Mouse (Mus musculus): ENCODE measurements at regions not wholly inside any gene's neighbourhood (a gene's known extent, or its start where the extent isn't known, plus 50 kb on each side); places are given as distances from the start of the nearest gene placed in this dataset.

DNA sequence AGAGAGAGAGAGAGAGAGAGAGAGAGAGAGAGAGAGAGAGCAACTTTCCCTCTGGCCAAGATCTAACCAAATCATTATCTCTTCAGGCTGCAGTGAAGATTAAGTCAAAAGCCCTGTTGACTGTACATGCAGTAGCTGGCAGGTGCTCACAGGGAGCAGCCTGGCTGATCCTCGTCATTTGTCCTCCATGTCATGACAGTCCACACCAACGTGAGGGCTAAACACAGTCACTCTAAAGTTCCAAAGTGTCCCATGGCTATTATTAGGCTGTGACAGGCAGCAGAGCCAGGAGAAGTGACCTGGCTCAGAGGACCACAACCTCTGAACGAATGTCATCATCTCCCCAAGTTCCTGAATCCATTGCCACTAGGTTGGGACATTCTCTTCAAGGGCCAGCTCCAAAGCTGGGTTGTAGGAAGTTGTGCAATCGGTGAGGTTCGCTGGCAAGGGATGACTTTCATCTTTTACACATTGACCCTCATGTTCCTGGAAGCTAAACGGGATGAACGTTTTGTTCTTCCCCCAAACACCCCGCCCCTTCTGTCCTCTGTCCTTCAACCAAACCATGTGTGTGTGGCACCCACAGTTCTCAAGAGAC is 138.4 kb downstream of the Tomm20 start:
- Histone ChIP-seq H3K27me3 (ENCODE audit: insufficient read depth, low read length) (no peaks in the 10 kb centered on the region), H3K4me1 (ENCODE audit: insufficient read depth) (peaks cover 4% of the 10 kb centered on the region), H3K36me3 (ENCODE audit: insufficient read depth) (no peaks in the 10 kb centered on the region), H3K4me3 (ENCODE audit: low read depth, low read length) (no peak overlapping the region), H3K4me2 (no peak overlapping the region), H3K27ac (ENCODE audit: low read depth) (no peak overlapping the region), H3K9ac (no peak overlapping the region), H3K9me3 (ENCODE audit: low read depth, low read length) (no peaks in the 10 kb centered on the region)
- TF ChIP-seq CTCF (IDR thresholded peaks at IDR 0.05; ENCODE audit: low read depth): no peak
- DNase-seq: no peak
- 65% methylated on average over 8 of the region's 8 CpGs for WGBS
- ATAC-seq (ENCODE audit: insufficient read depth): no peak

DNA sequence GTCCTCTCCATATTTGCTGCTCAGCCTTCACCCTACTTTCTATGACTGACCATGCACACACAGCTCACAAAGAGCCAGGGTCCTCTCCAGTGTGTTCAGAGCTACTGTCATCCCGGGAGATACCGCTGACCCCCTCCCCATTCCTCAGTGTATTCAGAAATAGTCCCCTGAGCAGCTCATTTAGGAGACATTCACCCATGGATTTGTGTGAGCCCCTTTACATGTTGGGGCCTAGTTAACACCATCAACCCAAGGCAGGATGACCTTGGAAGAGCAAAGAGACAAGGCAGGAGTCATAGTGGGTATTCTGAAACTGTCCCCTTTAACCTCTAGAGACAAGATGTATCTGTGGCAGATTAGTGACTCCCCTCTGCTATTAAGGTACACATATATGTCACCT is 139.1 kb downstream of the Tomm20 start:
- Histone ChIP-seq H3K4me2 (no peak overlapping the region), H3K27ac (ENCODE audit: low read depth) (peak overlapping the region; percentile 67)

DNA sequence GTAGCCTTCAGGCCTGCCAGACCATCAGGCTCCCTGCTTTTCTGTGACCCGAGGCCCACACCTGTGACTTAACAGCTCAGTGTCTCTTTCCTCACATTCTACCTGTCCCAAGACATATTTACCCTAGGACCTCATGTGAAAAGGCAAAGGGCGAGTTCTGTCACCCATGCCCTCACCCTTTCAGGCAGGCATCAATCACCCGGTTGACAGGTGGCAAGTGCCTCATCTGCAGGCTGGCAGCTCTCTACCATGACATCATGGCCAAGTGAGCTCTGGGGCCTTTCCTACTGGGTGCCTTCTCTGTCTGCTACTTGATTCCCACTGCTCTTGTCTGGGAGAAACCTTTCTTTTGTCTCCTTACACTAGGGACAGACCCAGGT is 139.5 kb downstream of the Tomm20 start:
- Histone ChIP-seq H3K9ac (no peak overlapping the region), H3K36me3 (ENCODE audit: insufficient read depth) (no peaks in the 10 kb centered on the region), H3K9me3 (ENCODE audit: low read depth, low read length) (no peaks in the 10 kb centered on the region), H3K4me1 (ENCODE audit: insufficient read depth) (peaks cover 4% of the 10 kb centered on the region), H3K27ac (ENCODE audit: low read depth) (peak overlapping the region; percentile 67), H3K27me3 (ENCODE audit: insufficient read depth, low read length) (no peaks in the 10 kb centered on the region), H3K4me2 (no peak overlapping the region), H3K4me3 (ENCODE audit: low read depth, low read length) (no peak overlapping the region)
- ATAC-seq (ENCODE audit: insufficient read depth): peak; percentile 32; the same call in 1 of the 2 replicates
- WGBS: 56% methylated on average over 3 of the region's 3 CpGs
- no peak for DNase-seq
- TF ChIP-seq CTCF (IDR thresholded peaks at IDR 0.05; ENCODE audit: low read depth): no peak

More for the DNA sequence above, 139.1 kb downstream of the Tomm20 start:
- ATAC-seq (ENCODE audit: insufficient read depth) (no peak), DNase-seq (no peak)
- no peak for TF ChIP-seq CTCF (IDR thresholded peaks at IDR 0.05; ENCODE audit: low read depth)
- no peaks in the 10 kb centered on the region for H3K36me3 ChIP-seq (ENCODE audit: insufficient read depth)
- H3K27me3 ChIP-seq (ENCODE audit: insufficient read depth, low read length): no peaks in the 10 kb centered on the region
- no peak overlapping the region for H3K9ac ChIP-seq
- H3K4me3 ChIP-seq (ENCODE audit: low read depth, low read length): no peak overlapping the region
- WGBS: 89% methylated on average over 2 of the region's 2 CpGs
- peaks cover 4% of the 10 kb centered on the region for H3K4me1 ChIP-seq (ENCODE audit: insufficient read depth)
- H3K9me3 ChIP-seq (ENCODE audit: low read depth, low read length): no peaks in the 10 kb centered on the region

DNA sequence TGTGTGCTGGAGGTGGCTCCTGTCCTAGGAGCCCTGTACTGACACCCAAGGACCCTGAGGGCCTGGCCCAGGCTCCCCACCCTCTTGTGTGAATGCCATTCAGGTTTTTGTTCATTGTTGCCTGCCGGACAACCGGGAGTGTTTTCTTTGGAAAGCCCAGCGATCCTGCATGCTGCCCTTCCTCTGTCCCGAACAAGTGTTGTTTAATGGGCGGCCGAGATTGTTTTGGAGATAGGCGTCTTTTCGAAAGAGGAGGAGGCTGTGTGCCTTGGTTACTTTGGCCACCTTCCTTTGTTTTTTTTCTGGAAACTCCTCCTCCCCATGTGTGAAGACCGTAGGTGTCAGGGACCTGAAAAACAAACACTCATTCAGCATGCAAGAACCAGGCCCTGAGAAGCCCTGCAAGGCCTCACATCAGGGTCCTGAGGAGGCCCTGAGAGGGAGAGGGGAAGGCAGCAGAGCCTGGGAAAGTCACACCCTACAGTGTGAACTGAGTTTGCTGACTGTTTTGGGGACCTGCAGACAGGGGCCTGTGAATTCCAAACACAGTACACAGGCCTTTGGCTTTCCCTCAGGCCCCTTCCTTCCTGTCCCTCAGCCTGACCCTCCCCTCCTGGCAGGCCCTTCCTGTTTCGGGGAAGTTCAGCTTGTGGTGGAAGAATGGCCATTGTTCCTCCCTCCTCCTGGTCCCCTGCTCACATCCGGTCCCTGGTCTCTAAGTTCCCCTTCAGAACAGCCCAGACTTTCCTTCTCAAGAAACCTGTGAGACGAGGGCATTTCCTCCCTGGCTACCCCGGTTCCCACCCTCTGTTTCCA is 140.1 kb downstream of the Tomm20 start:
- H3K36me3 ChIP-seq (ENCODE audit: insufficient read depth): no peaks in the 10 kb centered on the region
- no peak overlapping the region for H3K9ac ChIP-seq
- TF ChIP-seq CTCF (IDR thresholded peaks at IDR 0.05; ENCODE audit: low read depth): no peak
- H3K9me3 ChIP-seq (ENCODE audit: low read depth, low read length): no peaks in the 10 kb centered on the region
- WGBS: 30% methylated on average over 13 of the region's 13 CpGs
- peaks cover 4% of the 10 kb centered on the region for H3K4me1 ChIP-seq (ENCODE audit: insufficient read depth)
- ATAC-seq (ENCODE audit: insufficient read depth) (peak; percentile 85), DNase-seq (peak; percentile 73)
- H3K27me3 ChIP-seq (ENCODE audit: insufficient read depth, low read length): no peaks in the 10 kb centered on the region
- H3K27ac ChIP-seq (ENCODE audit: low read depth): peak overlapping the region; percentile 67
- H3K4me2 ChIP-seq: no peak overlapping the region
- no peak overlapping the region for H3K4me3 ChIP-seq (ENCODE audit: low read depth, low read length)

DNA sequence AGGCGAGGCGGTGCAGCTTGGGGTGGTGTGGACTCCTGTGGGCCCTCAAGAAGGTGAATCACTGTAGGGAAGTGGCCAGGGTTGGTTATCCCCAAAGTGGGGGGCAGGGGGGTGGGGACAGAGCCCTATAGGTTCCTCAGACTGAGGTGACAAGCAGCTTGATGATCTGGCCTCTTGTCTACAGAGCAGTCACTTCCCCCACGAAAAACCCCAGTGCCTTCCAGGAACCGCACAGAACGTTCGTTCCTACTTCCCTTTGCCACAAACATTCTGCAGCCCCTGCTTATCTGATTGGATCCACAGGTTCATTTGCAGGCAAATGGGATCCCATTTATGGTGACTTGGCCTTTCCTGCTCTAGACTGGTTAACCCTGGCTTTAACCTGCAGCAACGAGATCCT is 141.5 kb downstream of the Tomm20 start:
- H3K27me3 ChIP-seq (ENCODE audit: insufficient read depth, low read length): no peaks in the 10 kb centered on the region
- H3K9me3 ChIP-seq (ENCODE audit: low read depth, low read length): no peaks in the 10 kb centered on the region
- no peak overlapping the region for H3K9ac ChIP-seq
- no peaks in the 10 kb centered on the region for H3K36me3 ChIP-seq (ENCODE audit: insufficient read depth)
- 67% methylated on average over 7 of the region's 7 CpGs for WGBS
- H3K4me1 ChIP-seq (ENCODE audit: insufficient read depth): peaks cover 4% of the 10 kb centered on the region
- no peak for TF ChIP-seq CTCF (IDR thresholded peaks at IDR 0.05; ENCODE audit: low read depth)
- H3K4me2 ChIP-seq: no peak overlapping the region
- no peak for DNase-seq
- ATAC-seq (ENCODE audit: insufficient read depth): no peak
- H3K27ac ChIP-seq (ENCODE audit: low read depth): 0 out of 2 replicates have a peak overlapping the region, but pooled peaks have one; percentile 67
- H3K4me3 ChIP-seq (ENCODE audit: low read depth, low read length): no peak overlapping the region

DNA sequence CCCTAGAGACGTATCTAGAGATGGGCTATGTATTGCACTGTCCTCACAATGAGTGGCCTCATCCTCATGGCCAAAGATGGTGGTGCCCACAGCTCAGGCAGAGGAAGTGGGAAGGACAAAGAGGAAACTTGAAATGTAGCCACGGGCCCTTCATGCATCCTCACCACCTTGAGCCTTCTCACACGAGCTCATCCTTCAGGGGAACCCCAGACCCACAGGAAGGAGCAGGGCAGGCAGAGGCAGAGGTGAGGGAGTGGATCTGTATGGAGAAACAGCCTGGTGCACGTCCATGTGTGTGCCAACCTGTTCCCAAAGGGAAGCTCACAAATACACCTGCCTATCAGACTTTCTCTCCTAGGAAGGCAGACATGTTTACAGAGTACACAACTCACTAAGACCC is 143.0 kb downstream of the Tomm20 start:
- Histone ChIP-seq H3K27ac (ENCODE audit: low read depth) (no peak overlapping the region), H3K36me3 (ENCODE audit: insufficient read depth) (no peaks in the 10 kb centered on the region), H3K4me2 (no peak overlapping the region), H3K4me1 (ENCODE audit: insufficient read depth) (peaks cover 4% of the 10 kb centered on the region), H3K4me3 (ENCODE audit: low read depth, low read length) (no peak overlapping the region), H3K27me3 (ENCODE audit: insufficient read depth, low read length) (no peaks in the 10 kb centered on the region), H3K9ac (no peak overlapping the region), H3K9me3 (ENCODE audit: low read depth, low read length) (no peaks in the 10 kb centered on the region)
- TF ChIP-seq CTCF (IDR thresholded peaks at IDR 0.05; ENCODE audit: low read depth): no peak
- 59% methylated on average over 4 of the region's 4 CpGs for WGBS
- DNase-seq (no peak), ATAC-seq (ENCODE audit: insufficient read depth) (no peak)

DNA sequence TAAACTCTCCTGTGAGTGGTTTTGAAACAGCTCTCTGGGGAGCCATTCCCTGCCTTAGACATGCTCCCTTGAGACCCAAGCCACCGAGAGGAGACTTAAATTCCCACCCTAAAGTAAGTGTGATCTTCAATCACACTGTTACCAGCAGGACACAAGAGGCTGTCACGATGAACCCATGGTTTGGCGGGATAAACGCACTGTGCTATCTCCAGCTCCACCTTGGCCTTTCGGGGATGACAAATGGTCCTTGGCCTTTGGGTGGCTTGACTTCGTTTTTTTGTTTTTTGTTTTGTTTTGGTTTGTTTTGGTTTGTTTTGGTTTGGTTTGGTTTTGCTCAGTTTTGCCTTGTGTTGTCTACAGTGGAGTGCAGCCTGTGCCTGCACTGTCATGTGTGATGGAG is 144.7 kb downstream of the Tomm20 start:
- 40% methylated on average over 6 of the region's 6 CpGs for WGBS
- H3K4me1 ChIP-seq (ENCODE audit: insufficient read depth): peaks cover 2% of the 10 kb centered on the region

More for the DNA sequence above, 144.7 kb downstream of the Tomm20 start:
- Histone ChIP-seq H3K27me3 (ENCODE audit: insufficient read depth, low read length) (no peaks in the 10 kb centered on the region), H3K9me3 (ENCODE audit: low read depth, low read length) (no peaks in the 10 kb centered on the region), H3K4me2 (no peak overlapping the region), H3K9ac (no peak overlapping the region), H3K27ac (ENCODE audit: low read depth) (no peak overlapping the region), H3K4me3 (ENCODE audit: low read depth, low read length) (no peak overlapping the region), H3K36me3 (ENCODE audit: insufficient read depth) (no peaks in the 10 kb centered on the region)
- TF ChIP-seq CTCF (IDR thresholded peaks at IDR 0.05; ENCODE audit: low read depth): no peak
- ATAC-seq (ENCODE audit: insufficient read depth) (no peak), DNase-seq (no peak)
